Mouse (Mus musculus): ENCODE data around the gene Gm6482. TPM values are rescaled to one million over a fixed set of nuclear protein-coding genes. Genes with fewer than 3 reads are reported as not detected.

Gene Gm6482
- not detected in 2 replicates for polyA plus RNA-seq (2021; fragmentation: Nextera tagmentation)
- long read RNA-seq, experiment 1 = 0 reads
- long read RNA-seq, experiment 2 = 0 reads

DNA sequence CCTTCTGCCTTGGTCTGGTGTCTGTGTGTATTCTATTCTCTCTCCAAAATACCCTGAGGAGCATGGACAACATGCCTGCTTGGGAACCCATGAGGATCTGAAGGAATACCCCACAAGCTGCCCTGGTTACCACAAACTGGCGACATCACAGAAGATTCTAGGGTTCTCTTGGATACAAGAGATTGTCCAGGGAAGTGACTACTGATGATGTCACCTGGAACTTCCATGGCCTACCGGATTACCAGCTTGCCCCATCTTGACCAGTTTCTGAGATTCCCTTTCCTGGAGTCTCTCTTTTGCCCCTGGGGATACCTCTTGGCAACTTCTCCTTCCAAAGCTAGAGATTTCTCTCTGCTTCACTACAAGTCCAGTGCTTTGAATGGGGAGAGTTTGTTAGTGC, at the start of gene Gm6482:
TSS of gene Gm6482 (minus strand) at position 101 of the 400 bp plus-strand sequence.

DNA sequence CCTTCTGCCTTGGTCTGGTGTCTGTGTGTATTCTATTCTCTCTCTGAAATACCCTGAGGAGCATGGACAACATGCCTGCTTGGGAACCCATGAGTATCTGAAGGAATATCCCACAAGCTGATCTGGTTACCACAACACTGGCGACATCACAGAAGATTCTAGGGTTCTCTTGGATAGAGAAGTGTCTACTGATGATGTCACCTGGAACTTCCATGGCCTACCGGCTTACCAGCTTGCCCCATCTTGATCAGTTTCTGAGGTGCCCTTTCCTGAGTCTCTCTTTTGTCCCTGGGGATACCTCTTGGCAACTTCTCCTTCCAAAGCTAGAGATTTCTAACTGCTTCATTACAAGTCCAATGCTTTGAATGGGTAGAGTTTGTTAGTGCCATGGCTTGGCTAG, 45.3 kb upstream of the Gm6482 start, which contains the start of gene Gm7954:
TSS of gene Gm7954 (minus strand) at position 101 of the 400 bp plus-strand sequence.

DNA sequence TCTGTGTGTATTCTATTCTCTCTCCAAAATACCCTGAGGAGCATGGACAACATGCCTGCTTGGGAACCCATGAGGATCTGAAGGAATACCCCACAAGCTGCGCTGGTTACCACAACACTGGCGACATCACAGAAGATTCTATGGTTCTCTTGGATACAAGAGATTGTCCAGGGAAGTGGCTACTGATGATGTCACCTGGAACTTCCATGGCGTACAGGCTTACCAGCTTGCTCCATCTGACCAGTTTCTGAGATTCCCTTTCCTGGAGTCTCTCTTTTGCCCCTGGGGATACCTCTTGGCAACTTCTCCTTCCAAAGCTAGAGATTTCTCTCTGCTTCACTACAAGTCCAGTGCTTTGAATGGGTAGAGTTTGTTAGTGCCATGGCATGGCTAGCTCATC, 21.8 kb downstream of the Gm6482 start, which contains the start of gene Gm7945:
TSS of gene Gm7945 (minus strand) at position 101 of the 400 bp plus-strand sequence.

Other genes with a start within 250 kb of the Gm6482 start
- not detected in 2 replicates for gene Sftpd, start 223.1 kb downstream of the Gm6482 start, polyA plus RNA-seq (2021; fragmentation: Nextera tagmentation)
- gene Gm2832, start 129.5 kb downstream of the Gm6482 start, polyA plus RNA-seq (2021; fragmentation: Nextera tagmentation) = not detected in 2 replicates
- not detected in 2 replicates for gene Gm5798, start 59.7 kb downstream of the Gm6482 start, polyA plus RNA-seq (2021; fragmentation: Nextera tagmentation)
- not detected in 2 replicates for gene Gm7945, start 21.9 kb downstream of the Gm6482 start, polyA plus RNA-seq (2021; fragmentation: Nextera tagmentation)
- not detected in 2 replicates for gene Gm7954, start 45.2 kb upstream of the Gm6482 start, polyA plus RNA-seq (2021; fragmentation: Nextera tagmentation)
- gene Gm3486, start 81.2 kb upstream of the Gm6482 start, polyA plus RNA-seq (2021; fragmentation: Nextera tagmentation) = not detected in 2 replicates
- not detected in 2 replicates for gene Gm7970, start 147.3 kb upstream of the Gm6482 start, polyA plus RNA-seq (2021; fragmentation: Nextera tagmentation)
- not detected in 2 replicates for gene 1700049E17Rik2, start 164.9 kb upstream of the Gm6482 start, polyA plus RNA-seq (2021; fragmentation: Nextera tagmentation)
- gene Gm3072, start 216.3 kb upstream of the Gm6482 start, polyA plus RNA-seq (2021; fragmentation: Nextera tagmentation) = not detected in 2 replicates
- gene Gm3676, start 238.2 kb upstream of the Gm6482 start, polyA plus RNA-seq (2021; fragmentation: Nextera tagmentation) = not detected in 2 replicates

Measured in left cerebral cortex, adult 6 months (tissue).